Mouse (Mus musculus) E14TG2a.4 (cell line): ENCODE measurements at regions not wholly inside any gene's neighbourhood (a gene's known extent, or its start where the extent isn't known, plus 50 kb on each side); places are given as distances from the start of the nearest gene placed in this dataset.

Source experiments
- H3K27me3 ChIP-seq: 2 replicates; pipeline ENCODE4 v1.6.1; 2014; ENCODE audit warnings: low read length, control low read depth; ENCODE audit not compliant: insufficient read depth
- H3K36me3 ChIP-seq: 2 replicates; pipeline ENCODE4 v1.6.1; 2014; ENCODE audit warnings: low read length, control low read depth; ENCODE audit not compliant: insufficient read depth
- H3K4me1 ChIP-seq: replicated peaks from 2 replicates; pipeline ENCODE4 v1.6.1; 2014; ENCODE audit warnings: low read depth, low read length, control low read depth
- H3K4me3 ChIP-seq: replicated peaks from 2 replicates; pipeline ENCODE4 v1.5.1; 2014; ENCODE audit warnings: mild to moderate bottlenecking, low read length
- H3K9me3 ChIP-seq: 2 replicates; pipeline ENCODE4 v1.6.1; 2014; ENCODE audit warnings: low read length, control low read depth
- CTCF ChIP-seq: conservative IDR thresholded peaks from 2 replicates; pipeline ENCODE4 v1.5.1; 2014; ENCODE audit warnings: low read length
- NANOG ChIP-seq: IDR thresholded peaks from 2 replicates; pipeline ENCODE4 v1.6.1; 2014; ENCODE audit warnings: borderline replicate concordance, low read length, mixed read lengths
- POU5F1 ChIP-seq: IDR thresholded peaks from 2 replicates; pipeline ENCODE4 v1.6.1; 2014; ENCODE audit warnings: low read length, borderline replicate concordance

DNA sequence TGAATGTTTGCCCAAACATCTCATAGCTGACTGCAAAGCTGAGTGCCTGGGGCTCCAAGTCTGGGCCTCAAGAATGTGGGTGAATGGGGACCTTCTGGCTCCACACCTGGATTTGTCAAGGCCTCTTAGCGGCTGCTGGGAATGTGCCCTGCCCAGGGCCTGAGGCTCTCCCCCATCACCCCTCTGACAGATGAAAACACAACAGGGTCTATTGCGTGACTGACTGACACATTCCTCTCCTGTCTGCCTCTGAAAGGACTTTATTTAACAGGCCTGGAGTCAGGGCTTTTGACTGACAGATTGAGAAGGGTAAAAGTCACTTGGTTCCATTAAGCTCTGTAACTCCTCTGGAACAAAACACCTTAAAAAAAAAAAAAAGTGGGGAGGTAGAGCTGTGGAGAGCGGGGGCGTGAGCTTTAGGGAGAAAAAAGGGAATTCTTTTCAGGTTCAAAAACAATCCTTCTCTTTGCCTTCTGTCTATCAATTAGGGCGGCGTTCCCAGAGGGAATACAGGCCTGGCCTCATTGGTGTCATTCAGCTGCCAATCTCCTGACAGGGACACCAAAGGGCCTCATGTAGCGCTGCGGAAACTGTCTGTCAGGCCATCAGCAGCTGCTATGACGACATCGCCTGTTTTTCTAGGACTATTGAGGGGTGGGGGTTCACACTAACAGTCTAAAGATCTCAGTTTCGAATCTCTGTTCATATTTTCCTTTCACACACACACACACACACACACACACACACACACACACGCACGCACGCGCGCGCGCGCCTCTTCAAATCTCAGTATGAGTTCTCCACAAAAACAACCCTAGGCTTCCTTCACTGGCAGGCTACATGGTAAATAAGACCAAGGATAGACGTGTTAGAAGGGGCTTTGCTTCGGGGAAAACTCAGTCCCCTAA is 355.4 kb upstream of the Nfe2l3 start:
- peaks cover 24% of the 10 kb centered on the region for H3K4me1 ChIP-seq
- TF ChIP-seq NANOG: no peak
- no peak for TF ChIP-seq CTCF
- TF ChIP-seq POU5F1: no peak
- no peaks in the 10 kb centered on the region for H3K36me3 ChIP-seq
- peak overlapping the region; percentile 56 for H3K4me3 ChIP-seq
- H3K9me3 ChIP-seq: peaks cover 8% of the 10 kb centered on the region; the same call in 1 of the 2 replicates
- H3K27me3 ChIP-seq: peaks cover 17% of the 10 kb centered on the region

DNA sequence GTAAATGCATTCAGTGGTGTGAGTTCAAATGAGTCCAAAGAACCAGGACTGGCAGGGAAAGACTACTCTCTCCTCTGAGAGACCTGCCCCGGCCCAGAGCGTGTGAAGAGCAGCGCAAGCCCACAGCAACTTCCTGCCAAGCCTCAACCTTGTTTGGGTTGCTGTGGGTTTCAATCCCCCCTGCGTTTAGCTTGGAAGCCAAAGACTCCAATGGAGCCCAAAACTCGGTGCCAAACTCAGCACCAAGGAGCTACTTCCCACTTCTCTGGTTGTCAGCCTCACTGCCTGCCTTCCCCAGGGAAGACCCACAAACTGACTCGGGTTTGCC is 354.7 kb upstream of the Nfe2l3 start:
- Histone ChIP-seq H3K27me3 (peaks cover 17% of the 10 kb centered on the region), H3K4me1 (peaks cover 24% of the 10 kb centered on the region), H3K36me3 (no peaks in the 10 kb centered on the region), H3K9me3 (peaks cover 8% of the 10 kb centered on the region; the same call in 1 of the 2 replicates), H3K4me3 (peak overlapping the region; percentile 56)
- TF ChIP-seq POU5F1 (no peak), CTCF (no peak), NANOG (no peak)

DNA sequence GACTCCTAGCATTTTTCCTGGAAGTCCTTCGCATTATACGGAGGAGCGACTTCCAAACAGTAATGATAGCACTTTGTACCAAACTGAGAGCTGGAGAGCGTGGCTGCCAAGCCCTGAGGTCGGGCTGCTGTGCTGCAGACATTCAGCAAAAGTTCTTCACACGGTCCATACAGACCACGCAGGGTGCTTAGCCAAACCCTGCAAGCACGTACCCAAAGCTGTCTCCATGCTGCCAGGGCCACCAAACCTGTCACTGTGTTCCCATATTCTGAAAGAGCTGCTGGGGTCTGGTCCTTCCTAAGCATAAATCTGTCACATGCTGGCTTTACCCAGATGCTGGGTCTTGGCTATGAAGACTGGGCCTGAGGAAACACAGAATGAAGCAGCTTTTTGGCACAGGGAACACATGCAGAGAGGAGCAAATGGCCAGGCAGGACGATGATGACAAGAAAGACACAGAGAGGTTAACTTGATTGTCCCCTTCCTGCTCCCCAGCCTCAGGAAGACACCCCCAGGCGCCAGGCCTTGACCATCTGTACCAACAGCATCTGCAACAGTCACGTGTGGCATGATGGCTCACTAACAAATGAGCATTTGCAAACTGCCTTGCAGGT is 354.0 kb upstream of the Nfe2l3 start:
- Histone ChIP-seq H3K9me3 (peaks cover 8% of the 10 kb centered on the region; the same call in 1 of the 2 replicates), H3K4me3 (0 out of 2 replicates have a peak overlapping the region, but pooled peaks have one; percentile 56), H3K4me1 (peaks cover 24% of the 10 kb centered on the region), H3K27me3 (peaks cover 15% of the 10 kb centered on the region), H3K36me3 (no peaks in the 10 kb centered on the region)
- TF ChIP-seq NANOG (no peak), POU5F1 (no peak), CTCF (no peak)

DNA sequence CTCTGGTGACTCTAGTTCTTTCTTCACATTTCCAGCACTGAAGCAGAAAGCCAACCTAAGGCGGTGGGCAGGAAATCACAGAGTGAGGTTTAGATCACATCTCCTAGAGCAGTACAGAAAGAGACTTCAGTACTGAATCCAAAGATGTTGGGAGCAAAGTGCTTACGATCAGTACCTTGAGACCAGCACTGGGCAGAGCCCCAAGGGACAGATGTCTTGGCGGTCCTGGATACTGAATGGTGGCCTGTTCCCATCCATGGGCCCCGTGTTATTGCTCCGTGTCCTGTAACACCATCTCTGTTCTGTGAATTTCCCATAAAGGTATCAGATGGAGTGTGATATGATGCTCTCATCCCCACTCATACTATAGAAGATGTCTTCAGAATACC is 353.5 kb upstream of the Nfe2l3 start:
- Histone ChIP-seq H3K9me3 (peaks cover 8% of the 10 kb centered on the region; the same call in 1 of the 2 replicates), H3K4me3 (no peak overlapping the region), H3K36me3 (no peaks in the 10 kb centered on the region), H3K4me1 (peaks cover 24% of the 10 kb centered on the region), H3K27me3 (peaks cover 15% of the 10 kb centered on the region)
- no peak for TF ChIP-seq POU5F1
- TF ChIP-seq CTCF: no peak

DNA sequence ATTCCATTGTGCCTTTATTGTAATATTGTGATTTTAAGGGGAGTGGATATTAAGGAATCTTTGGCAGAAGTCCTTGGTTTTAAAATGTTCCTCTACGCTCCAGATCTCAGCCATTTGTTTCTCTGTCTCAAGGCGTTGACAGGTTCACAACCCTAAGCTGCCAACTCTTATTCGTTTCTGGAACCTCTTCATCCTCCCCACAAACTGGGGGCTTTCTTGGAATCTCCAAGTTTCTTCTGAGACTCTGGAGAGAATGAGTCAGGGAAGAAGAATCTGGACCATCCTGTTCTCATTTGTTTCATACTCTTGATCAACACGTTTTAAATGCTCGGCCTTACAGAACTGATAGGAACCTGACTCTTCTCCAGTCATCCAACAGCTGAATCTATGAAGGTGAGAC is 351.4 kb upstream of the Nfe2l3 start:
- Histone ChIP-seq H3K27me3 (peaks cover 17% of the 10 kb centered on the region), H3K4me1 (peaks cover 24% of the 10 kb centered on the region), H3K4me3 (no peak overlapping the region), H3K9me3 (peaks cover 8% of the 10 kb centered on the region; the same call in 1 of the 2 replicates), H3K36me3 (no peaks in the 10 kb centered on the region)
- TF ChIP-seq NANOG (no peak), CTCF (no peak), POU5F1 (no peak)

DNA sequence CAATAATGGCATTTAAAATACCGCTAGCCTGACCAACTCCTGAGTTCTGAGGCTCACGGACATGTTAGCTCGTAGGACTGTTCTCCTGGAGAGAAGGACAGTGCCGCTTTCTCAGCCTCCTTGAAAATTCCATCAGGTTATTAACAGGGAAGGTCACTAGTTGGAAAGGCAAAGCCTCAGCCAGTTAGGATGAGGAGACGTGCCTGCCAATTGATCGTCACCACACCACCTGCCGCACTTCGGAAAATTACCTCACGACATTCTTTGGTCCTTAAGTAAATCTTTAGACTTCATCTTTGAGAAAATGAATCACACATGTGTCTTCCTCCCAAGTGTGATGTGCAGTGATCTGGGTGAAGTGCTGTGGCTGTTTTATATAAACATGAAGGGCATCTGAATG is 347.8 kb upstream of the Nfe2l3 start:
- TF ChIP-seq CTCF (no peak), NANOG (no peak), POU5F1 (no peak)
- H3K36me3 ChIP-seq: no peaks in the 10 kb centered on the region
- no peaks in the 10 kb centered on the region for H3K4me1 ChIP-seq
- no peak overlapping the region for H3K4me3 ChIP-seq
- peaks cover 5% of the 10 kb centered on the region; the same call in 1 of the 2 replicates for H3K9me3 ChIP-seq
- H3K27me3 ChIP-seq: peaks cover 6% of the 10 kb centered on the region; the same call in 1 of the 2 replicates

DNA sequence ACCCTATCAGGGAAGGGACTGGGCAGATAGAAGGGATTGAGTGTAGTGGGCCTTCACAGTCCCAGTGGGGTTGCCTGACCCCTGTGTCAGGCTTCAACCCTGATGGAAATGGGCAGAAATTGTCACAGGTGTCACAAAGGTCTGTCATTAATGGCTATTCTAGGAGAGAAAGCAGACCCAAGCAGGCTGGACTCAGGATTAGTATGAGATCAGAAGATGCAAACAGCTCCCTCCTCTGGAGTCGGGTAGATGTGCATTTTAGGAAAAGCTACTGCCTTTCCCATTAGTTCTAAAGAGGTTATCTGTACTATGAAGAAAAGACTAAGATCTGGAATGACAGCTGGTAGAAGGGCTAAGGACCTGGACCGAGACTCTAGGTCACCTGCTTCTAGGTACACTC is 346.9 kb upstream of the Nfe2l3 start:
- H3K9me3 ChIP-seq: no peaks in the 10 kb centered on the region
- no peak overlapping the region for H3K4me3 ChIP-seq
- H3K4me1 ChIP-seq: no peaks in the 10 kb centered on the region
- H3K27me3 ChIP-seq: peaks cover 6% of the 10 kb centered on the region; the same call in 1 of the 2 replicates
- TF ChIP-seq CTCF (no peak), NANOG (no peak), POU5F1 (no peak)
- H3K36me3 ChIP-seq: no peaks in the 10 kb centered on the region

DNA sequence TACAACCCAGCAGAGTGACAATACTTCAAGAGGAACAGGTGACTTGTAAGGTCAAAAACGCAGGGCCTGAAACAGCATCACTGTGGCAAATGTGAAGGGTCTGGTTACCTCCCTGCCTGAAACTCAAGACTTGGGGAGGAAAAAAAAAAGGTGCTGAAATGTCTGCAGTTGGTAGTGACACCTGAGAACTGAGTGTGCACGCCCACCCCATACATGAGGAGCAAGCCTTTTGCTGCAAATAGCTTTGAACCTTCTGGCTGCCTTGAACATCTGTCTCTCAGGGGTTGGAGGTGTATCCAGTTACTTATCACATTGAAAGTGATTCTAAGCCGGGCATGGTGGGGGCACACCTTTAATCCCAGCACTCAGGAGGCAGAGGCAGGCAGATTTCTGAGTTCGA is 346.1 kb upstream of the Nfe2l3 start:
- Histone ChIP-seq H3K4me3 (no peak overlapping the region), H3K9me3 (no peaks in the 10 kb centered on the region), H3K27me3 (peaks cover 4% of the 10 kb centered on the region; the same call in 1 of the 2 replicates), H3K36me3 (no peaks in the 10 kb centered on the region), H3K4me1 (no peaks in the 10 kb centered on the region)
- no peak for TF ChIP-seq CTCF
- TF ChIP-seq NANOG: no peak
- no peak for TF ChIP-seq POU5F1

DNA sequence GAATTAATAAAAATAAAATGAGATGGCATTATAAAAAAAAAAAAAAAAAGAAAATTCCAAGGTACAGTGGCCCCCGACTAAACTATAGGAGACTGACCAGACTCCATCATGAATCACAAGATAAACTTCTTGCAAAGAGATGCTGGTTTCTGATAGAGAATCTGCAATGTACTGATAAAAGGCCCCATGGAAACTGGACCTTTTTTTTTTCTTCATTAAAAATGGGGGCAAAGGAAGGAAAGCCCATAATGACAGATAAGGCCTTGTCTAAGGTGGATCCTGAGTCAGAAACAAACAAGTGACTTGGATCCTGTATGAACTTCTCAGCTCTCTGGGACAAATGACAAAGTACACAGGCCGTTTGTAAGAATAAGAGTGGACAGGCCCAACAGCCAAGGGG is 344.7 kb upstream of the Nfe2l3 start:
- H3K4me3 ChIP-seq: no peak overlapping the region
- no peaks in the 10 kb centered on the region for H3K36me3 ChIP-seq
- TF ChIP-seq CTCF (no peak), POU5F1 (no peak), NANOG (no peak)
- no peaks in the 10 kb centered on the region for H3K4me1 ChIP-seq
- peaks cover 2% of the 10 kb centered on the region; the same call in 1 of the 2 replicates for H3K27me3 ChIP-seq
- H3K9me3 ChIP-seq: no peaks in the 10 kb centered on the region
